Mouse (Mus musculus) left cerebral cortex, adult 11 months (tissue): ENCODE measurements around the gene Jmjd7.

ENCODE experiments used
- DNase-seq: peaks from one replicate; pipeline ENCODE4 v3.0.0; 2022; ENCODE audit warnings: low spot score

The Jmjd7 gene

GRCm38 (mm10) chr2:120011462-120012200, 15.7 kb upstream of the Jmjd7 start:
- DNase-seq, result peak; percentile 46

- DNase-seq, result no peak
Measured at GRCm38 (mm10) chr2:120012924-120013323, 14.4 kb upstream of the Jmjd7 start.

GRCm38 (mm10) chr2:120013831-120014486, 13.3 kb upstream of the Jmjd7 start:
- no peak for DNase-seq

GRCm38 (mm10) chr2:120015882-120016281, 11.4 kb upstream of the Jmjd7 start:
- DNase-seq, result no peak

GRCm38 (mm10) chr2:120017599-120017998, 9.7 kb upstream of the Jmjd7 start:
- DNase-seq, result no peak

- no peak for DNase-seq
Measured at GRCm38 (mm10) chr2:120024337-120024736, 2.9 kb upstream of the Jmjd7 start.

- no peak for DNase-seq
Measured at GRCm38 (mm10) chr2:120027950-120028331, 658 bp downstream of the Jmjd7 start.

- no peak for DNase-seq
Measured at GRCm38 (mm10) chr2:120030380-120030779, 3.1 kb downstream of the Jmjd7 start.

GRCm38 (mm10) chr2:120032726-120033467, 5.6 kb downstream of the Jmjd7 start, which contains the start of gene Pla2g4b:
TSS of gene Pla2g4b (plus strand) at chr2:120033417.
- DNase-seq, result no peak

GRCm38 (mm10) chr2:120033726-120034125, 6.4 kb downstream of the Jmjd7 start:
- no peak for DNase-seq

GRCm38 (mm10) chr2:120037744-120038143, 10.5 kb downstream of the Jmjd7 start:
- no peak for DNase-seq

GRCm38 (mm10) chr2:120040991-120041390, 13.7 kb downstream of the Jmjd7 start:
- DNase-seq, result no peak

GRCm38 (mm10) chr2:120044101-120044603, 16.9 kb downstream of the Jmjd7 start:
- DNase-seq, result peak; percentile 51

- no peak for DNase-seq
Measured at GRCm38 (mm10) chr2:120044676-120045075, 17.4 kb downstream of the Jmjd7 start.

GRCm38 (mm10) chr2:120046486-120047310, 19.4 kb downstream of the Jmjd7 start:
- peak; percentile 53 for DNase-seq

- no peak for DNase-seq
Measured at GRCm38 (mm10) chr2:120048173-120048572, 20.9 kb downstream of the Jmjd7 start.

GRCm38 (mm10) chr2:120049632-120050274, 22.5 kb downstream of the Jmjd7 start:
- no peak for DNase-seq

- no peak for DNase-seq
Measured at GRCm38 (mm10) chr2:120051405-120051804, 24.1 kb downstream of the Jmjd7 start.

GRCm38 (mm10) chr2:120054771-120055552, 27.7 kb downstream of the Jmjd7 start:
- DNase-seq, result no peak

- no peak for DNase-seq
Measured at GRCm38 (mm10) chr2:120055923-120056322, 28.6 kb downstream of the Jmjd7 start.
